In genomic region chr13:78198391-78198870, GRCm38 (mm10) we compare ENCODE assay signal across 7 mouse cellular contexts. TPM values are rescaled to one million over a fixed set of nuclear protein-coding genes. Genes with fewer than 3 reads are reported as not detected.
DNase-seq lines count a peak whose midpoint lies in the region; ATAC-seq and TF ChIP-seq lines count a peak whose summit lies in the region.

No protein-coding gene starts in this region.

- no peak for TF ChIP-seq POLR2A in cortical plate, adult 2 months (IDR thresholded peaks at IDR 0.05; ENCODE audit: extremely low read depth, insufficient read depth, low read length)
- TF ChIP-seq POLR2A in small intestine, adult 2 months (IDR thresholded peaks at IDR 0.05; ENCODE audit: low read depth, low read length), result no peak

- no peaks in the 10 kb centered on the region for H3K36me3 ChIP-seq in heart, embryonic 16.5 days (ENCODE audit: control insufficient read depth, insufficient read depth)
- H3K36me3 ChIP-seq in liver, embryonic 12.5 days, result no peaks in the 10 kb centered on the region
- H3K36me3 ChIP-seq in small intestine, adult 2 months (ENCODE audit: control insufficient read depth, insufficient read depth, low read length), result no peaks in the 10 kb centered on the region

- peak overlapping the region; percentile 97 for H3K27ac ChIP-seq in cortical plate, adult 2 months (ENCODE audit: insufficient read depth, low read length)
- H3K27ac ChIP-seq in heart, embryonic 16.5 days (ENCODE audit: low read length), result peak overlapping the region; percentile 82
- H3K27ac ChIP-seq in liver, embryonic 12.5 days, result peak overlapping the region; percentile 78
- no peak overlapping the region for H3K27ac ChIP-seq in small intestine, adult 2 months (ENCODE audit: insufficient read depth, low read depth, low read length)

- H3K27me3 ChIP-seq in heart, embryonic 16.5 days (ENCODE audit: control insufficient read depth, insufficient read depth, low read length), result peaks cover 36% of the 10 kb centered on the region
- H3K27me3 ChIP-seq in liver, embryonic 12.5 days (replicated peaks), result peaks cover 96% of the 10 kb centered on the region
- H3K27me3 ChIP-seq in small intestine, adult 2 months (ENCODE audit: control insufficient read depth, insufficient read depth, low read length), result peaks cover 58% of the 10 kb centered on the region

- H3K4me3 ChIP-seq in cortical plate, adult 2 months (ENCODE audit: insufficient read depth, low read length), result peak overlapping the region; percentile 97
- peak overlapping the region; percentile 71 for H3K4me3 ChIP-seq in heart, embryonic 16.5 days (ENCODE audit: low read length)
- peak overlapping the region; percentile 59 for H3K4me3 ChIP-seq in liver, embryonic 12.5 days
- H3K4me3 ChIP-seq in small intestine, adult 2 months (ENCODE audit: low read depth, low read length), result peak overlapping the region; percentile 59

- no peak for ATAC-seq in heart, embryonic 16.5 days (replicated peaks; ENCODE audit: extremely low read depth, insufficient read depth, low FRiP score)
- ATAC-seq in liver, embryonic 12.5 days, result no peak

- H3K4me1 ChIP-seq in cortical plate, adult 2 months (ENCODE audit: control insufficient read depth, insufficient read depth, low read length), result no peaks in the 10 kb centered on the region
- H3K4me1 ChIP-seq in heart, embryonic 16.5 days (ENCODE audit: control insufficient read depth, insufficient read depth, low read length), result peaks cover 10% of the 10 kb centered on the region
- H3K4me1 ChIP-seq in liver, embryonic 12.5 days, result peaks cover 10% of the 10 kb centered on the region
- peaks cover 8% of the 10 kb centered on the region; the same call in 1 of the 2 replicates for H3K4me1 ChIP-seq in small intestine, adult 2 months (ENCODE audit: control insufficient read depth, insufficient read depth, insufficient read length, low read length)

- H3K9ac ChIP-seq in heart, embryonic 16.5 days (ENCODE audit: low read length), result peak overlapping the region; percentile 80
- H3K9ac ChIP-seq in liver, embryonic 12.5 days, result peak overlapping the region; percentile 64

- under 1% methylated on average over 17 of the region's 63 CpGs for WGBS in heart, embryonic 16.5 days
- WGBS in liver, embryonic 12.5 days (ENCODE audit: insufficient replicate concordance), result under 1% methylated on average over 35 of the region's 63 CpGs
- WGBS in small intestine, adult 2 months, result 1% methylated on average over 28 of the region's 63 CpGs

- no peaks in the 10 kb centered on the region for H3K9me3 ChIP-seq in heart, embryonic 16.5 days (replicated peaks; ENCODE audit: control insufficient read depth, low read length)
- no peaks in the 10 kb centered on the region for H3K9me3 ChIP-seq in liver, embryonic 12.5 days (replicated peaks)

- peak; percentile 40 for DNase-seq in ovary, postnatal 36 days (ENCODE audit: low spot score)
- no peak for DNase-seq in ovary, adult 18-20 months (ENCODE audit: low spot score)
- no peak for DNase-seq in yolk sac, embryonic 10.5 days (ENCODE audit: low spot score)

- TF ChIP-seq CTCF in cortical plate, adult 2 months (IDR thresholded peaks at IDR 0.05; ENCODE audit: extremely low read depth, insufficient read depth, low read length), result no peak
- no peak for TF ChIP-seq CTCF in small intestine, adult 2 months (IDR thresholded peaks at IDR 0.05; ENCODE audit: extremely low read depth, insufficient read length, insufficient replicate concordance, low read depth, low read length)

- peak overlapping the region; percentile 99 for H3K4me2 ChIP-seq in heart, embryonic 16.5 days (ENCODE audit: low read depth, low read length)
- peak overlapping the region; percentile 71 for H3K4me2 ChIP-seq in liver, embryonic 12.5 days

RNA-seq across cellular contexts. Expression of gene Nr2f1, which starts 1.1 kb away (rescaled TPM):
- 158 and 169 TPM in 2 replicates for polyA plus RNA-seq in cortical plate, adult 2 months (2012; rRNA removed)
- 2.3 and 2.8 TPM in 2 replicates for polyA plus RNA-seq in heart, embryonic 16.5 days (2015; fragmentation: Nextera tagmentation; extraction: Ambion mirVana)
- polyA plus RNA-seq in liver, embryonic 12.5 days (2016; fragmentation: Nextera tagmentation; extraction: Ambion mirVana), result 1.5 and 1.7 TPM in 2 replicates
- 2.7 and 5.9 TPM in 2 replicates for polyA plus RNA-seq in small intestine, adult 2 months (2012; rRNA removed)

Comparison
In these comparisons a context has a peak if more than half of its experiments do, and no peak if none do; other contexts are left out.
1. RNA of gene Nr2f1, which starts 1.1 kb away (polyA plus RNA-seq): 158 to 169 TPM in cortical plate, adult 2 months; 2.7 to 5.9 TPM in small intestine, adult 2 months, 2.3 to 2.8 TPM in heart, embryonic 16.5 days and 1.5 to 1.7 TPM in liver, embryonic 12.5 days; every median in the first group is over 10 times any median in the second.
2. Peak in every context shown above with its lines, with median percentiles within 50 percentile points of each other: H3K4me3 ChIP-seq.